Mouse (Mus musculus): Measurements from ENCODE around the gene Cox10.

Gene Cox10

DNA sequence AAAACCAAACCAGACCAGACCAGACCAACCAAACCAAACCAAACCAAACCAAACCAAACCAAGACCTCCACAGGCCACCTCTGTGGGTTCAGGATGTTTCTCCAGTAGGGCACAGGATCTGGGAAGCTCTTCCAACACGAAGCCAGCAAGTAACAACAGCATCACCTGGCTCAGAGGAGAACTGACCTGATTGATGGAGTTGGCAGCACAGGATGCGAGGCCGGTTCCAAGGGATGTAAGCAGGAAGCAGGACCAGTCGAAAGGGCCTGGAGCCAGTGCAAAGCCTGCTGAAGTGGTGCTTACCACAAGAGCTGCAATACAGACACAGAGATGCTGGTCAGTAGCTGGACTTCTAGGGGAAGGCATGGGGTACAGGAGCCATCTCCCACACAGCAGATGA lies 34.2 kb downstream of the Cox10 start:
- no peak for DNase-seq (ENCODE audit: low read depth, low spot score)

DNA sequence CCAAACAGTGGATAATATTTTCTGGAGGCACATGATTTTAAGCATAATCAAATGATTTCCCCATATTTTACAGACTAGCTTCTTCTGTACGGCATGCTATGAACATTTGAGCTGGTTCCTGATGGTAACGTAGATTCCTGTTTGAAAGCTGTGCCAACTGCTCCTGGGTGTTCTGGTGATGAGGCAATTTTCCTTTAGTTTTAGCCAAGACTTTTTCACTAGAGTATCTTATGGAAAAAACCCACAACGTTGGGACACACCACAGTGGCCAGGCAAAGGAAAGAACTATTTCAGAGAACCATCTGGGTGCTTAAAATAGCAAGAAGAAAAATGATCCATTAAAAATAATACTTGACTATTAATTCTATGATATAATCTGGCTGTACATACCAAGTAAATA lies 35.2 kb downstream of the Cox10 start:
- DNase-seq (ENCODE audit: low read depth, low spot score): no peak

DNA sequence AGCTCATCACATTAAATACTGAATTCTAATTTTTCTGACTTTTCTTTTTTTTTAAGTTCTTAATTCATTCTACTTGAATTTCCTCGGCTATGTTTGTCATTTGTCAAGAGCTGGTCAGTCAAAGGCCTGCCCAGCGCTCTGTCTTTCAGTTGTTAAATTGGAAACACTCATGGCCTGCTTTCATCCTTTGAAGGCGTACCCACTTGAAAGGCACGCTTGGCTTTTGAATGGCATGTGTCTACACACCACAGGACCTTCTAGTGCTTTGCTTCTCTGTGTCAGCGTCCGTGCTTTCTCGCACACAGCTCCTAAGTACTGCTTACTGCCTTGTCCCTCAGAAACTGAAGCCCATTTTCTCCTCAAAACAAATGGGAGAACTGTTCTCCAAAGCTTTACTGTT lies 38.0 kb downstream of the Cox10 start:
- no peak for DNase-seq (ENCODE audit: low read depth, low spot score)

- no peak for DNase-seq (ENCODE audit: low read depth, low spot score)
Measured at GRCm38 (mm10) chr11:64039600-64039999, 39.7 kb downstream of the Cox10 start.

DNA sequence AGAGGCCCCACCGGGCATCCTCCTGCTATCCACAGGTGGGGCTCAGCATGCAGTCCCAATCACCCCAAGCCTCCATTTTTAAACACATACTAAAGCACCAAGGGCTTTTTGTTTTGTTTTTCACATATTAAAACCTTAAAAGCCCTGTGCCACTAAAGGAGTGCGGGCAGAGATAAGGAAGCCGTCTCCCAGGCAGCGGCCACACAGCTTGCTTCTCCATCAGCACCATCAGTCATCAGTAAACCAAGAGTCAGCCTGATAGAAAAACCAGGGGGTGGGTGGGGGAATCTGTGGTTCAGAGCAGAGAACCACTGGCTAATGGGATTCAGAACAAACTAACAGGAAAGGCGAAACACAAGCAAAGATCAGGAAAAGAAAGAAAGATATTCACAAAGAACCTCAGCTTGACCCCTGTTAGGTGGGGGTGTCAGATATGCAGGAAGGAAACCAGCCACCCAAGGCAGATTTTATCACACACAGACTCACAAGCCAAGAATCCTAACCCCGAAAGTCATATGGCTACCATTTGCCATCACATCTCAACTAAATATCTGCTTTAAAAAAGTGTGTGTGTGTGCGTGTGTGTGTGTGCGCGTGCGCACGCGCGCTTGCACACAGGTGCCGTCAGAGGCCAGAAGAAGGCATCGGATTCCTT lies 41.7 kb downstream of the Cox10 start:
- no peak for DNase-seq (ENCODE audit: low read depth, low spot score)

- DNase-seq (ENCODE audit: low read depth, low spot score): no peak
Measured at GRCm38 (mm10) chr11:64036306-64036705, 43.0 kb downstream of the Cox10 start.

DNA sequence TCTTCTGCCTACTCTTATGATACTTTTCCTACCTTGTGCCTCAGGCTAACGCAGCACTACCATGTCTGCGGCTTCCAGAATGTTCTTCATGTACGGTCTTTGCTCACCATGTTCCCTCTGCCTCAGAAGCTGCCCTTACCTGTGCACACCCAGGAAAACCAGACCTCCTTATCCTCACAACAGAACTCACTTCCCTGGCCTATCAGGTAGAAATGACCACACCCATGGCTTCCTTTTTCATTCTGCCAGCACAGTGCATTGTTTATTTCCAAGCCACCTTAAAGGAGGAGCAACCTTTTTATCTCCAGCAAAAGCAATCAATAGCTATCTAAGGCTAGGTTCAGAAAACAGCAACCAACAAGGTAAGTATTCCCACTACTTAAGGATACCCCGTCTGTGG lies 43.6 kb downstream of the Cox10 start:
- DNase-seq (ENCODE audit: low read depth, low spot score): no peak

DNA sequence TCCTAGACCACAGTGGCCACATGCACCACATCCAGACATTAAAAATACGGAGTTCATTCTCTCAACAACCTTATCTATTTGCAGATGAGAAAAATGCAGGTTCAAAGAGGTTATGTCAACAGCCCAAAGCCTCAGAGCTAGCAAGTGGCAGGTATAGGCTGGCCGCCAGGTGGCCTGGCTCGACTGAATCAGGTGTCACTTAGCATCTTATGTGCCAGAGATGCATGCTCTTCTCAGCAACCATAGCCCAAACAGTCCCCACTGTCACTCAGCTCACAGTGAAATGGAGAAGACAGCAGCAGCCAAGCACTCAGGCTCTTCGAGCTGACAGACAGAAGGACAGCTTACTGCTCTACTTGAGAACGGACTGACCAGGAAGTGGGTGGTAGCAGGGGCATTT lies 44.6 kb downstream of the Cox10 start:
- no peak for DNase-seq (ENCODE audit: low read depth, low spot score)

- DNase-seq (ENCODE audit: low read depth, low spot score): peak; percentile 31
Measured at GRCm38 (mm10) chr11:64027423-64027822, 51.8 kb downstream of the Cox10 start.

- DNase-seq (ENCODE audit: low read depth, low spot score): no peak
Measured at GRCm38 (mm10) chr11:64025843-64026242, 53.4 kb downstream of the Cox10 start.

DNA sequence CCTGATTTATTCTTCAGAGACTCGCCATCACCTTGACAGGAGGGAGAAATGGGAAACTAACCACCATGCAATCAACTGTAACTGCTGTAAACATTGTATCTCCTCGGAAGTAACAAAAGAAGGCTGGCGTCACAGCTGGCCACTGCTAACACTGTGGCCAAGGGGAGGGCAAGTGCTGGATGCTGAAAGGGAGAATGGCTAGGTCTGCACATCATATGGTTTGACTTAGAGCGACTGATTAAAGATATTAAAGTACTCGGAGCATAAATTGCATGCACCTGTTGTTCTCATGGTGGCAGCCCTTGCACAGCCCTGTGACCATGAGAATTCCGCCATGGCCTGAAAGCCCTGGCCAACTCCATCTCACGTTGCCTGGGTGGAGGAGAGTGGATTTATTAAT lies 54.7 kb downstream of the Cox10 start:
- no peak for DNase-seq (ENCODE audit: low read depth, low spot score)

DNA sequence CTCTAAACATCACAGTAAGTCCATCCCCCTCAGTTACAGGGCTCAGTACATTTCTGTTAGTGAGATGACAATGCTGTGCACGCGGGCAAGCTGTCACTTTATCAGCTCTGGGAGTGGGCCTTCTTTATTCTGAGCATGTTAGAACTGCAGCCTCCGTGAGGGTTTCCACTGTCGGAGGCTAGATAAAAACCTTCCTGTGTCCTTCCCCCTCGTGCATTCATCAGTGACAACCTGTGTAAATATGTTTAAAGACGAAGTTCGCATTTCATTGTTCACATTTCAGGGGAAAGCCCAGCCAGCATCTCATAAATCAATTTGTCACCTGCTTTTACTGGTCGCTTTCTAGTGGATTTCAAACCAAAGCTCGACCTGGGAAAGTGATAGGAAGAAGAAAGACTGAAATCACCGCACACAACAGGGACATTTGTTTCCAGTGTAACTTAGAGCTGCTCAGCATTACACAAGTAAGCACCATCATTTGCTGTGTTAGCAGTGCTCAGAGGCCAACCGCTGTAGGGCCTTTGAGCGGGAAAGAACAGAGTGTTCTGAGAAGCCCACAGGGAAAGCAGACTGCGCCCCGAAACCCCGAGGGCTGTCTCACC lies 55.8 kb downstream of the Cox10 start:
- no peak for DNase-seq (ENCODE audit: low read depth, low spot score)

DNA sequence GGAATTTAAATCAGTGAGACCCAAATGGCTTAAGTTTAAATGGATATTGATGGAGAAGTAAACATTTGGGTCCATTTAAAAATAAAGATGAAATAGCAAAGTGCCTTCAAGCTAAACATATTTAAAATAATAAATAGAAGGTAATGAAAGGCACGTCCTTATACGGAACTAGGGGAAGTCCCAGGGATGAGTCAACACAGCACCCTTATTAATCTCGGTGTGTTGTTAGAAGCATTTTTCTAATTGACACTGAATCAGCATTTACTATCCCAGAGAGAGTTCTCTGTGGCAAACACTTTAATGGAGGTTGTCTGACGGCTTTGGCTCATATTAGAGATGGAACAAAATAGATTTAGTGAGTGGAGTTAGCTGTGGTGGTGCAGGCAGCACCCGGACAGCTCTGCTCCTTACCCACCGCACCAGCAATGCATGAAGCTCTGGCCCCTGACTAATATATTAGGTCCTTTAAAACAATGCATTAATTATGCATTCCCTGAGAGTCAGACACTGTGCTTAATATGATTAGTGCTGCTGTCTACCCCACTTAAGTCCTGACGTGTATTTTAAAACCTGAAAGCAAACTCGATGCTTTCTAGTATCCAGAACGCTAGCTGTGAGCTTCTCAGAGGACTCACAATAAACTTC lies 56.7 kb downstream of the Cox10 start:
- no peak for DNase-seq (ENCODE audit: low read depth, low spot score)

DNA sequence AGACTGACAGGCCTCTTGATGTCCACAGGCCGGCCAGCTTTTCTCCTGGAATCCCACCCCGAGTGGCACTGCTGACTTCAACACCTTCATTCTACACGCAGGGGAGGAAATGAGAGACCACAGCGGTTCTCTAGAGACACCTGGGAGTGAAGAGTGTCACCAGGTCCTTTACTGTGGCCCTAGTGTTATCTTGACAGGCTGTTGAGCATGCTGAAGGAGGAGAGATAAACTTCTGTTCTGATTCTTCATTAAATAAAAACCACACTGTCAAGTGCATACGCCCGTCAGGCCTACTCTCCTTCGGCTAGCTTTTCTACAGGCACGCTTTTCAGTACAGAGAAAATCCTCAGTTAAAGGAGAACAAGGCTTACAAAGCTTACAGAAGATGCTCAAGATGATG lies 60.0 kb downstream of the Cox10 start:
- DNase-seq (ENCODE audit: low read depth, low spot score): no peak

DNA sequence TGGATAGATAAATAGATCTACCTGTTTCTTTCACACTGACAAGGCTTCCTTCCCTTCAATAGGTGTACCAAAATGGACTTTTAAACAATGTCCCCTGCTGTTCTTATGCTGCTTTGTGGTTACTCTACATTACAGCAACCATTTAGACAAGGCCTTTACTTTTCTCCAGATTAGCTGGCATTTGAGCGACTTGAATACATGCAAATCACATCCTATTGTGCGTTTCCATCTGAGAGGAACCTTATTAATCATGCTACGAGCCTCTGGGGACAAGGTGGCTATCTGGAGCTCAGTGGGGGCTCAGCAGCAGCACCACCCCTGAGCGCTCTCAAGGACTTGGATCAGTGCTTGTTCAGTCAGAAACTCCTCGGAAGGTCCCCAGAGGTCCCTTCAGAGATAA lies 61.1 kb downstream of the Cox10 start:
- no peak for DNase-seq (ENCODE audit: low read depth, low spot score)

DNA sequence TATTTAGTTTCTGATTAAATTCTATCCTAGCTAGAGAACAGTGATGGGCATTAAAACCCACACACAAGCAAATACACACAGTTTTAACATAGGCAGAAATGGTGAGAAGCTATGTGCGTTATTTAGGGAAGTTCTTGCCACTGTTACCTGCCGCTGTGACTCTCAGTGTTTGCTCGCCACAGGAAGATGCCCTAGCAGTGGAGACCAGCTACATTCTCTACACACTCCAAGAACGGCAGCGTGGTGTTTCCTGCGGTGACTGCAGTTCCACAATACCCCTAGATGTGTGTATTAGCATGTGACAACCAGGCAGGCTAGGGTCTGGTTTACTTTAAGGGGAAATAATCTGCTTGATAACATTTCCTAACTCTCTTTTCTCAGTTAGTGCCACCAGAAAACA lies 64.0 kb downstream of the Cox10 start:
- no peak for DNase-seq (ENCODE audit: low read depth, low spot score)

GRCm38 (mm10) chr11:64010724-64011496 lies 68.4 kb downstream of the Cox10 start:
- no peak for DNase-seq (ENCODE audit: low read depth, low spot score)

DNA sequence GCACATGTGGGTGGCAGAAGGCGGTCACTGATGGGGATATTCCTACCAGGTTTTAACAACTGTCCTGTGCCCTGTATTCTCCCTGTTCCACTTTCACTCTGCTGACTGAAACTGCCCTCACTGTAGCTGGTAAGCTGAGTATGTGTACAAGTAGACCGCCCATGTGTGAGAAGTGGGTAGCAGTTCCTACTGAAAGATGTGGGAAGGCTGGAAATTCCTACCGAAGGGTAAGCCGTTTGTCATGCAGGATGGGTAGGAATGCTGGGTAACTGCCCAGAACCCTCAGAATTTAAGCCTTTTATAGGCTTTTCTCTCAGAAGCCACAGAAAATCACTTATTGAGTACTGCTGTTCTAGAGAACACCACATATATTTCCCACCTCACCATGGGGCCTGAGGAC lies 75.1 kb downstream of the Cox10 start:
- DNase-seq (ENCODE audit: low read depth, low spot score): no peak

DNA sequence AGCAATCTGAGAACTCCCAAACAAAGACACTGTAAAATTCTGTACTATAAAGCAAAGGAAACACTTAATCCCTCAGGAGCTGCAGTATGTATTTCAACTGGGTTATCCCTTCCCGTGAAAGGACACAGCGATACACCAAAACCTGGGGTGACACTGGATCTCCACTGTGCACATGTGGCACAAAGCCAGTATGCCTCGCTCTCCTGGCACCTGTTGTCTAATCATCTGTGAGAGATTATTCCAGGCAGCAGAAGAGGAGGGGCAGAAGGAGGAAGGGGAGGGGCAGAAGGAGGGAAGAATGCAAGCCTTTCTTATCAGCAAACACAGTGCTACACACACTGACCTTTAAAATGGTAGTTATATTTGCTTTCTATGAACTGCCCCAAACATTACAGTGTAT lies 75.8 kb downstream of the Cox10 start:
- DNase-seq (ENCODE audit: low read depth, low spot score): no peak

- no peak for DNase-seq (ENCODE audit: low read depth, low spot score)
Measured at GRCm38 (mm10) chr11:64002629-64003028, 76.6 kb downstream of the Cox10 start.

DNA sequence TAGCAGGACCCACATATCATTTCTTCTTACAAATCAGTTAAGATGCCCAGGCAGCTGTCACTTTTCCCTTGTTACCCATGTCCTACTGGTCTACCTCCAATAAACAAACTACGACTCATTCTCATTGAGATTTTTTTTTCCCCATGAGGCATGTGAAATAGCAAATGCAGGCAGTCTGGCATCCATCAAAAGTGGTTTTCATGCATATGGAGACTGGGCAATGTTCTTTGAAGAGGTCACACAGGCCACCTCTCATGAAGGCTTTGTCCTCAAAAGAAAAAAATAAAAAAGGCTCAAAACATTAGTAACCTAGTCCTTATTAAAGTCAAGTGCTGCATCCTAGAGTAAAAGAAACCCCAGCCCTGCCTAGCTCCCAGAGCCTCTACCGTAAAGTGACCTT lies 78.2 kb downstream of the Cox10 start:
- no peak for DNase-seq (ENCODE audit: low read depth, low spot score)

- no peak for DNase-seq (ENCODE audit: low read depth, low spot score)
Measured at GRCm38 (mm10) chr11:64000200-64000794, 79.0 kb downstream of the Cox10 start.

Measured in WW6 (cell line).